Mouse (Mus musculus) kidney, adult 8-10 months (tissue): ENCODE data around the gene Itgb2.

ENCODE experiments used
- DNase-seq, 2 experiments: peaks; one replicate each; pipeline ENCODE4 v3.0.0; 2022

Itgb2 gene

GRCm38 (mm10) chr10:77517066-77517620 lies 12.9 kb upstream of the Itgb2 start:
- peak; percentile 63 to 69 for DNase-seq

- DNase-seq = peak; percentile 82
Observed at GRCm38 (mm10) chr10:77517801-77518200, 12.3 kb upstream of the Itgb2 start.

- DNase-seq = no peak
Observed at GRCm38 (mm10) chr10:77519191-77519590, 10.9 kb upstream of the Itgb2 start.

- no peak for DNase-seq
Observed at GRCm38 (mm10) chr10:77520497-77520896, 9.6 kb upstream of the Itgb2 start.

- DNase-seq = no peak
Observed at GRCm38 (mm10) chr10:77522021-77522731, 7.9 kb upstream of the Itgb2 start.

GRCm38 (mm10) chr10:77522746-77523145 lies 7.3 kb upstream of the Itgb2 start:
- no peak for DNase-seq

- peak in 1 of 2 experiments; percentile 51 for DNase-seq
Observed at GRCm38 (mm10) chr10:77523321-77523720, 6.7 kb upstream of the Itgb2 start.

GRCm38 (mm10) chr10:77526488-77526887 lies 3.6 kb upstream of the Itgb2 start:
- no peak for DNase-seq

- DNase-seq = no peak
Observed at GRCm38 (mm10) chr10:77528634-77529033, 1.4 kb upstream of the Itgb2 start.

GRCm38 (mm10) chr10:77531026-77532019 lies 1.3 kb downstream of the Itgb2 start:
- DNase-seq = no peak

GRCm38 (mm10) chr10:77532020-77532413 lies 2.0 kb downstream of the Itgb2 start:
- DNase-seq = no peak

GRCm38 (mm10) chr10:77536727-77537126 lies 6.7 kb downstream of the Itgb2 start:
- DNase-seq = no peak

- no peak for DNase-seq
Observed at GRCm38 (mm10) chr10:77537215-77538209, 7.5 kb downstream of the Itgb2 start.

- DNase-seq = no peak
Observed at GRCm38 (mm10) chr10:77539320-77539945, 9.4 kb downstream of the Itgb2 start.

GRCm38 (mm10) chr10:77540576-77541102 lies 10.6 kb downstream of the Itgb2 start:
- DNase-seq = no peak

- DNase-seq = peak; percentile 49 to 51
Observed at GRCm38 (mm10) chr10:77541864-77542666, 12.0 kb downstream of the Itgb2 start.

GRCm38 (mm10) chr10:77543226-77543625 lies 13.2 kb downstream of the Itgb2 start:
- peak in 1 of 2 experiments; percentile 29 for DNase-seq

- no peak for DNase-seq
Observed at GRCm38 (mm10) chr10:77544916-77545315, 14.9 kb downstream of the Itgb2 start.

GRCm38 (mm10) chr10:77548576-77548975 lies 18.5 kb downstream of the Itgb2 start:
- DNase-seq = no peak

- DNase-seq = no peak
Observed at GRCm38 (mm10) chr10:77550874-77551273, 20.8 kb downstream of the Itgb2 start.
